23 mouse cellular contexts compared by ENCODE assay signal in the genomic region with DNA sequence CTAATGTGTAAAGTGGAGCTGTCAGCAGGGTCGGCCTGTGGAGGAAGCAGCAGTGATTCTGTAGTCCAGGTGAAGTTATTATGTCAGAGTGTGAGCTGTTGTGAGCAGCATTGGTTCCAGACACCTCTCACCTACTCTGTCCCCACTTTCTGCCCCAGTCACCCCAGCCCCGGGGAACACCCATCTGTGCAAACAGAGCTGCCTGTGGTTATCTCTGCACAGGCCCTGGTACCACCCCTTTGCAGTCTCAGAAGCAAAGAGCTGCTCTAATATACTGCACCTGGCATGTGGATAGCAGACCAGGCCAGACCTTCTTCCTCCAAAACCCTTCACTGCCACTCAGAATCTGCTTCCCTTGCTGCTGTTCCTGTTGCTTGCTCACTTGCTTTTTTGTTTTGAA. TPM values are rescaled to one million over a fixed set of nuclear protein-coding genes. Genes with fewer than 3 reads are reported as not detected.
DNase-seq lines count a peak whose midpoint lies in the region; ATAC-seq lines count a peak whose summit lies in the region.
"Had no signal": no experiment of that assay in that cellular context is flagged by ENCODE, and none has a peak within 500 bp of the region (broad histone marks: within the 10 kb centered on the region; RNA-seq: fewer than 3 reads in every experiment).

No protein-coding gene starts in this region.

- H3K4me1 ChIP-seq in kidney, embryonic 16.5 days (ENCODE audit: insufficient read depth, low read length): peaks cover 39% of the 10 kb centered on the region
- peaks cover 23% of the 10 kb centered on the region for H3K4me1 ChIP-seq in liver, embryonic 11.5 days (replicated peaks; ENCODE audit: control insufficient read depth, insufficient read depth, low read length)
- H3K4me1 ChIP-seq in hindbrain, embryonic 14.5 days (replicated peaks; ENCODE audit: control insufficient read depth, insufficient read depth, low read length): no peaks in the 10 kb centered on the region
- H3K4me1 ChIP-seq: midbrain, embryonic 15.5 days had no signal

- H3K36me3 ChIP-seq in kidney, embryonic 16.5 days (ENCODE audit: insufficient read depth, low read length): no peaks in the 10 kb centered on the region
- H3K36me3 ChIP-seq in liver, embryonic 11.5 days (ENCODE audit: control insufficient read depth, insufficient read depth, low read length): no peaks in the 10 kb centered on the region
- no peaks in the 10 kb centered on the region for H3K36me3 ChIP-seq in hindbrain, embryonic 14.5 days (replicated peaks; ENCODE audit: control insufficient read depth, insufficient read depth)
- H3K36me3 ChIP-seq: embryonic facial prominence, embryonic 12.5 days; limb, embryonic 15.5 days; midbrain, embryonic 15.5 days; neural tube, embryonic 12.5 days had no signal

- H3K27ac ChIP-seq in kidney, embryonic 16.5 days (ENCODE audit: low read length): peak overlapping the region; percentile 61
- H3K27ac ChIP-seq in liver, embryonic 11.5 days (ENCODE audit: low read depth, low read length): peak overlapping the region; percentile 63
- H3K27ac ChIP-seq in hindbrain, embryonic 14.5 days: no peak overlapping the region
- H3K27ac ChIP-seq: embryonic facial prominence, embryonic 12.5 days; limb, embryonic 15.5 days; midbrain, embryonic 15.5 days; neural tube, embryonic 12.5 days had no signal

- ATAC-seq in kidney, embryonic 16.5 days (ENCODE audit: low FRiP score, low TSS enrichment): no peak
- peak; percentile 98 for ATAC-seq in liver, embryonic 11.5 days (replicated peaks; ENCODE audit: low FRiP score)
- no peak for ATAC-seq in hindbrain, embryonic 14.5 days (ENCODE audit: low FRiP score)
- ATAC-seq: activated CD4-positive, CD25-positive, alpha-beta regulatory T cell, adult 4 months; forebrain, embryonic 14.5 days; hindbrain, embryonic 16.5 days; midbrain, embryonic 15.5 days had no signal

- H3K9me3 ChIP-seq in kidney, embryonic 16.5 days (ENCODE audit: low read length): no peaks in the 10 kb centered on the region
- no peaks in the 10 kb centered on the region for H3K9me3 ChIP-seq in liver, embryonic 11.5 days (ENCODE audit: control insufficient read depth, low read length)
- no peaks in the 10 kb centered on the region for H3K9me3 ChIP-seq in hindbrain, embryonic 14.5 days (ENCODE audit: control insufficient read depth, low read length)
- H3K9me3 ChIP-seq: embryonic facial prominence, embryonic 12.5 days; limb, embryonic 15.5 days; midbrain, embryonic 15.5 days; neural tube, embryonic 12.5 days had no signal

- H3K4me3 ChIP-seq in kidney, embryonic 16.5 days (ENCODE audit: low read length): no peak overlapping the region
- no peak overlapping the region for H3K4me3 ChIP-seq in liver, embryonic 11.5 days (ENCODE audit: low read depth, low read length)
- H3K4me3 ChIP-seq in hindbrain, embryonic 14.5 days (replicated peaks; ENCODE audit: low read length): no peak overlapping the region
- H3K4me3 ChIP-seq: embryonic facial prominence, embryonic 12.5 days; limb, embryonic 15.5 days; midbrain, embryonic 15.5 days; neural tube, embryonic 12.5 days had no signal

- no peak overlapping the region; the same call in 1 of the 2 replicates for H3K9ac ChIP-seq in kidney, embryonic 16.5 days (replicated peaks; ENCODE audit: low read length)
- peak overlapping the region; percentile 21; the same call in 1 of the 2 replicates for H3K9ac ChIP-seq in liver, embryonic 11.5 days (ENCODE audit: low read depth, low read length)
- H3K9ac ChIP-seq in hindbrain, embryonic 14.5 days: no peak overlapping the region
- H3K9ac ChIP-seq: embryonic facial prominence, embryonic 12.5 days; limb, embryonic 15.5 days; midbrain, embryonic 15.5 days; neural tube, embryonic 12.5 days had no signal

- H3K4me2 ChIP-seq in kidney, embryonic 16.5 days (replicated peaks; ENCODE audit: low read depth, low read length): no peak overlapping the region
- H3K4me2 ChIP-seq in liver, embryonic 11.5 days: peak overlapping the region; percentile 48
- no peak overlapping the region for H3K4me2 ChIP-seq in hindbrain, embryonic 14.5 days (replicated peaks)
- H3K4me2 ChIP-seq: embryonic facial prominence, embryonic 12.5 days; limb, embryonic 15.5 days; midbrain, embryonic 15.5 days; neural tube, embryonic 12.5 days had no signal

- 75% methylated on average over 2 of the region's 2 CpGs for WGBS in kidney, embryonic 16.5 days
- 38% methylated on average over 2 of the region's 2 CpGs for WGBS in liver, embryonic 11.5 days
- 88% methylated on average over 2 of the region's 2 CpGs for WGBS in hindbrain, embryonic 14.5 days

- no peak for DNase-seq in kidney, postnatal 4 days
- DNase-seq in c-Kit-positive CD71-positive TER-119-negative erythroid progenitor cells, embryonic 14.5 days (ENCODE audit: low read depth): peak; percentile 57
- DNase-seq in liver, embryonic 11.5 days (ENCODE audit: low spot score): no peak
- DNase-seq in spleen, postnatal 36 days (ENCODE audit: low spot score in 2 of 2): peak; percentile 50 to 65
- DNase-seq in hindbrain, embryonic 14.5 days (ENCODE audit: low spot score): no peak
- no peak for DNase-seq in layer of hippocampus, postnatal 25 days (ENCODE audit: extremely low spot score in 1 of 2, low spot score in 1 of 2)
- no peak for DNase-seq in frontal cortex, postnatal 14 days (ENCODE audit: low spot score in 2 of 2)
- DNase-seq: cerebellum, postnatal 10 days; thymus, postnatal 25 days had no signal

- H3K27me3 ChIP-seq in kidney, embryonic 16.5 days (ENCODE audit: insufficient read depth, low read length): no peaks in the 10 kb centered on the region
- H3K27me3 ChIP-seq in liver, embryonic 11.5 days (replicated peaks; ENCODE audit: control insufficient read depth, insufficient read depth, low read length): no peaks in the 10 kb centered on the region
- H3K27me3 ChIP-seq in hindbrain, embryonic 14.5 days (ENCODE audit: control insufficient read depth, insufficient read depth, low read length): no peaks in the 10 kb centered on the region
- H3K27me3 ChIP-seq: embryonic facial prominence, embryonic 12.5 days; midbrain, embryonic 15.5 days; neural tube, embryonic 12.5 days had no signal

RNA-seq across cellular contexts. Expression of a gene that starts 42.1 kb away (rescaled TPM):
- 10.3 TPM in 2 replicates for polyA plus RNA-seq in kidney, embryonic 16.5 days (2015; fragmentation: Nextera tagmentation; extraction: Ambion mirVana)
- 2.7 and 3.2 TPM in 2 replicates for polyA plus RNA-seq in liver, embryonic 11.5 days (2014; fragmentation: Nextera tagmentation; extraction: Ambion mirVana)
- polyA plus RNA-seq in hindbrain, embryonic 14.5 days (2014; fragmentation: Nextera tagmentation; extraction: Ambion mirVana): 2.3 and 2.8 TPM in 2 replicates
- 1 to 10 TPM; 1.7 to 3.0 TPM for total RNA-seq in layer of hippocampus, postnatal 25 days (2021)

RNA-seq across cellular contexts. Expression of a gene that starts 59.9 kb away (rescaled TPM):
- not detected in 2 replicates for polyA plus RNA-seq in kidney, embryonic 16.5 days (2015; fragmentation: Nextera tagmentation; extraction: Ambion mirVana)
- not detected in 2 replicates for polyA plus RNA-seq in liver, embryonic 11.5 days (2014; fragmentation: Nextera tagmentation; extraction: Ambion mirVana)
- not detected in 2 replicates for polyA plus RNA-seq in hindbrain, embryonic 14.5 days (2014; fragmentation: Nextera tagmentation; extraction: Ambion mirVana)
- total RNA-seq in layer of hippocampus, postnatal 25 days (2021): not detected
- total RNA-seq: gastrocnemius, postnatal 4 days; left cerebral cortex, adult 8-10 months had no signal
- polyA plus RNA-seq: brain, embryonic 14.5 days; C2C12; embryonic facial prominence, embryonic 12.5 days; forebrain, embryonic 14.5 days; heart, embryonic 16.5 days; hindbrain, embryonic 16.5 days; limb, embryonic 15.5 days; midbrain, embryonic 15.5 days; neural tube, embryonic 12.5 days; spleen, adult 2 months had no signal

Comparison
In these comparisons a context has a peak if more than half of its experiments do, and no peak if none do; other contexts are left out.
1. DNase-seq: peak in c-Kit-positive CD71-positive TER-119-negative erythroid progenitor cells, embryonic 14.5 days (single experiment) and spleen, postnatal 36 days (2 of 2); none in kidney, postnatal 4 days (0 of 2), liver, embryonic 11.5 days (single experiment), hindbrain, embryonic 14.5 days (single experiment), layer of hippocampus, postnatal 25 days (0 of 2) and frontal cortex, postnatal 14 days (0 of 2).